ENCODE assay signal across 11 mouse cellular contexts in genomic region chr11:59671049-59671693, GRCm38 (mm10). TPM values are rescaled to one million over a fixed set of nuclear protein-coding genes. Genes with fewer than 3 reads are reported as not detected.
A peak's percentile ranks its signal among the peaks of the same experiment; 100 is the strongest.
DNase-seq lines count a peak whose midpoint lies in the region; ATAC-seq lines count a peak whose summit lies in the region.
"Had no signal": no experiment of that assay in that cellular context is flagged by ENCODE, and none has a peak within 500 bp of the region (broad histone marks: within the 10 kb centered on the region; RNA-seq: fewer than 3 reads in every experiment).

No protein-coding gene starts in this region.

- no peak overlapping the region for H3K4me3 ChIP-seq in lung, embryonic 16.5 days (ENCODE audit: low read length)
- H3K4me3 ChIP-seq: embryonic facial prominence, embryonic 12.5 days had no signal

- 54% methylated on average over 4 of the region's 4 CpGs for WGBS in lung, embryonic 16.5 days

- no peak overlapping the region for H3K4me2 ChIP-seq in lung, embryonic 16.5 days (ENCODE audit: low read depth, low read length)
- H3K4me2 ChIP-seq: embryonic facial prominence, embryonic 12.5 days had no signal

- H3K27me3 ChIP-seq in lung, embryonic 16.5 days (ENCODE audit: control insufficient read depth, insufficient read depth, low read depth, low read length), result no peaks in the 10 kb centered on the region
- H3K27me3 ChIP-seq: embryonic facial prominence, embryonic 12.5 days had no signal

- ATAC-seq in lung, embryonic 16.5 days (ENCODE audit: low read depth), result peak; percentile 36; the same call in 1 of the 2 replicates
- ATAC-seq in inflammation-experienced regulatory T-cells, adult 6 months, result no peak

- peaks cover 40% of the 10 kb centered on the region for H3K4me1 ChIP-seq in lung, embryonic 16.5 days (replicated peaks; ENCODE audit: control insufficient read depth, insufficient read depth, low read length)

- no peaks in the 10 kb centered on the region for H3K9me3 ChIP-seq in lung, embryonic 16.5 days (ENCODE audit: control insufficient read depth, low read length)
- H3K9me3 ChIP-seq: embryonic facial prominence, embryonic 12.5 days had no signal

- peak; percentile 65 for DNase-seq in adrenal gland, adult 2 months
- no peak for DNase-seq in adrenal gland, postnatal 4 days (ENCODE audit: low spot score in 2 of 2)
- DNase-seq in lung, postnatal 14 days, result no peak
- peak; percentile 51 for DNase-seq in adrenal gland, postnatal 10 days
- DNase-seq in kidney, postnatal 36 days, result peak; percentile 29 to 39
- no peak for DNase-seq in layer of hippocampus, adult 11-12 months (ENCODE audit: low spot score)
- DNase-seq: cerebellum, adult 11 months; lung, adult 2 months had no signal

- H3K36me3 ChIP-seq in lung, embryonic 16.5 days (ENCODE audit: control insufficient read depth, insufficient read depth, low read length), result no peaks in the 10 kb centered on the region
- H3K36me3 ChIP-seq: embryonic facial prominence, embryonic 12.5 days had no signal

- no peak overlapping the region for H3K9ac ChIP-seq in lung, embryonic 16.5 days (ENCODE audit: low read length)
- H3K9ac ChIP-seq: embryonic facial prominence, embryonic 12.5 days had no signal

- no peak overlapping the region for H3K27ac ChIP-seq in lung, embryonic 16.5 days (ENCODE audit: low read length)
- H3K27ac ChIP-seq: embryonic facial prominence, embryonic 12.5 days had no signal

RNA-seq across cellular contexts. Expression of gene Mprip, which starts 10.1 kb away (rescaled TPM):
- total RNA-seq in adrenal gland, adult 2 months (2021), result 100 to 1,000 TPM; 190 to 233 TPM
- polyA plus RNA-seq in adrenal gland, adult 2 months (2012; rRNA removed), result 48.0 and 79.6 TPM in 2 replicates
- total RNA-seq in adrenal gland, postnatal 4 days (2021), result 100 to 1,000 TPM; 235 to 240 TPM
- 52.9 and 59.0 TPM in 2 replicates for polyA plus RNA-seq in lung, embryonic 16.5 days (2015; fragmentation: Nextera tagmentation; extraction: Ambion mirVana)
- 100 to 1,000 TPM; 216 to 263 TPM for total RNA-seq in adrenal gland, postnatal 10 days (2021)
- polyA plus RNA-seq in inflammation-experienced regulatory T-cells, adult 6 months (2017; shearing (Covaris generic)), result 10 to 100 TPM; 16.4 to 27.3 (median 22.0) TPM

Comparison
In these comparisons a context has a peak if more than half of its experiments do, and no peak if none do; other contexts are left out.
1. DNase-seq: peak in adrenal gland, adult 2 months (single experiment), adrenal gland, postnatal 10 days (single experiment) and kidney, postnatal 36 days (2 of 2); none in adrenal gland, postnatal 4 days (0 of 2), lung, postnatal 14 days (single experiment) and layer of hippocampus, adult 11-12 months (single experiment).